Mouse (Mus musculus) central nervous system, embryonic 18 days (tissue): ENCODE measurements around the gene Pygo1. TPM values are rescaled to one million over a fixed set of nuclear protein-coding genes. Genes with fewer than 3 reads are reported as not detected.

Experiments
- polyA plus RNA-seq: library from polyadenylated mRNA; depleted of rRNA; stranded (reverse); fragments of >200 nt; gene quantifications from 2 replicates; pipeline ENCODE4 v1.2.3, GENCODE M21; 2012; rRNA removed

Pygo1 gene
- 15.1 and 16.1 TPM in 2 replicates for polyA plus RNA-seq

DNA sequence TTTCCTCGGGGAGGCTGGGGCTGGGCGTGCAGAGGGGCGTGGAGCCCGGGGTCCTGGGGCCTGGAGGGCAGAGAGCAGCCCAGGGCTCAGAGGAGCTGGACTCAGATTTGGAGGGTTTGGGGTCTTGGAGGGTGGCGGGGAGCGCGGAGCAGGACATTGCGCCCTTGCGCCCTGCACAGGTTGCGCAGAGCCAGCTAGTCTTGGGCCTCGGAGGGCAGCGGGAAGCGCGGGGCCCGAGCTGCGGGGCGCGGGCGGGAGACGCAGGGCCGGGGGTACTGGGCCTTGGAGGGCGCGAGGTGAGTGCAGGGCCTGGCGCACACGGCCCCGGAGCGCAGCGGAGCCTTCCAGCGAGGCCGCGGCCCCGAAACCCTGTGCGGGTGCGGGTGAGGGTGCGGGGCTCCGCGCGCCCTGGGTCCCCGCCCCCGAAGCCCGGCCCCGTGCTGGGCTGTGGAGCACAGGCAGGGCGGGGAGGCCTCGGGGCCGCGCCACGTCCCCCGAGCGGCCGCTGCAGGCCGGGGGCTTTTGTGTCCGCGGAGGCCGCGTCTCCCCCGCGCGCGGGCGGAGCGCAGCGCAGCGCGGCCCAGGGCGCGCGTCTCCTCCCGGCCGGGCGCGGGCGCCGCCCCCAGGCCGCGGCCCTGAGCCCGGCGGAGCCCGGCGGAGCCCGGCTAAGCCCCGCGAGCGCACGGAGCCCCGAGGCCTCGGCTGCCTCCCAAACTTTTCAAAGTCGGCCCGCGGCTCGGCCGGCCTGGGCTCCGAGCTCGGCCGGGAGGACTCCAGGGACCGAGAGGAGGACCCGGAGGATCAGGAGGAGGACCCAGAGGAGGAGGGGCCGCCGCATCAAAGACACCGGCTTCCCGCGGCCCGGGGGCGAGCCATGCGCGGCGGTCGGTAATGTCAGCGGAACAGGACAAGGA is at the start of gene Pygo1:
Pygo1 (plus strand) TSS at position 625 of the 914 bp plus-strand sequence.

GRCm38 (mm10) chr9:72958521-72959450 is 33.3 kb downstream of the Pygo1 start, which contains the start of the genes Dyx1c1 and Gm44503:
Dyx1c1 (plus strand) TSS chr9:72958785.
Gm44503 (plus strand) TSS chr9:72958852.

GRCm38 (mm10) chr9:72985250-72986220 is 60.1 kb downstream of the Pygo1 start, which contains the start of the genes Ccpg1os and Ccpg1:
Ccpg1os (minus strand) TSS chr9:72985382.
Ccpg1 (plus strand) TSS chr9:72985429.

Other genes with a start within 250 kb of the Pygo1 start
- 0.32 and 0.55 TPM in 2 replicates for gene Prtg, start 118.8 kb upstream of the Pygo1 start, polyA plus RNA-seq
- 2.3 and 2.7 TPM in 2 replicates for gene Dyx1c1, start 33.1 kb downstream of the Pygo1 start, polyA plus RNA-seq
- 0.04 TPM in 1 of 2 replicates, not detected in the other for gene Gm44503, start 33.2 kb downstream of the Pygo1 start, polyA plus RNA-seq
- 16.9 and 19.7 TPM in 2 replicates for gene Ccpg1os, start 59.7 kb downstream of the Pygo1 start, polyA plus RNA-seq
- 32.3 and 32.6 TPM in 2 replicates for gene Ccpg1, start 59.8 kb downstream of the Pygo1 start, polyA plus RNA-seq
- gene Pigb, start 114.7 kb downstream of the Pygo1 start, polyA plus RNA-seq: 16.4 and 17.3 TPM in 2 replicates
- gene Rab27a, start 119.2 kb downstream of the Pygo1 start, polyA plus RNA-seq: 2.4 and 2.6 TPM in 2 replicates
- gene Khdc3, start 176.2 kb downstream of the Pygo1 start, polyA plus RNA-seq: 0.08 and 0.40 TPM in 2 replicates
- not detected in 2 replicates for gene Gm20509, start 176.8 kb downstream of the Pygo1 start, polyA plus RNA-seq
- gene Rsl24d1, start 187.8 kb downstream of the Pygo1 start, polyA plus RNA-seq: 73.3 and 74.5 TPM in 2 replicates